Mouse (Mus musculus) erythroblast, embryonic 14.5 days (primary cell): ENCODE data around the gene Sco2.

Experiments used
- GATA1 ChIP-seq: IDR thresholded peaks from 2 replicates; pipeline ENCODE4 v1.6.1; 2012; ENCODE audit warnings: low read length, inconsistent platforms, mixed read lengths
- TAL1 ChIP-seq: IDR thresholded peaks from 3 replicates; pipeline ENCODE4 v1.6.1; 2012; ENCODE audit warnings: low read length, inconsistent platforms, mixed read lengths

DNA sequence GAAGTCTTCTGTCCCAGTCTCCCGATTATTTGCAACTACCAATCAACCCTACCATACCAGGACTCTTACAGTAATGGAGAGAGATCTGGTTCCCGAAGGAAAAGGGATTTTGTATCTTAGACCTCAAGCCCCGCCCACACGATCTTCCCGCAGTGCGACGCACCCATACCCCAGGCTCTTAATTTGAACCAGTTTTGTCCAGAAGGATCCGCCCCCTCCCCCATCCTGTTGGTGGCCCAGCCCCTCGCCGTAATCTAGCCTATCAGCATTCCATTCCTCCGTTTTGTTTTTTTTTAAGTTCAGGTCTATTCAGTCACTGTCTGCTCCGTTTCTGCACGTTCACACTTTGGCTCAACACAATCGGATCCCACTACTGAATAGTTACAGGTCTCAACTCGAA is 17.3 kb downstream of the Sco2 start:
- no peak for TF ChIP-seq TAL1
- 0 out of 2 replicates have a peak, but pooled peaks have one; percentile 12 for TF ChIP-seq GATA1
